Mouse (Mus musculus) heart, adult 2 months (tissue): ENCODE data around the gene Krt18.

Source experiments
- CTCF ChIP-seq: fragments of 200-600 bp; IDR thresholded peaks from 2 replicates; pipeline ENCODE4 v1.8.1; 2022; ENCODE audit warnings: antibody characterized with exemption, mild to moderate bottlenecking, moderate library complexity
- POLR2A ChIP-seq: fragments of 200-500 bp; IDR thresholded peaks from 2 replicates; pipeline ENCODE4 v1.6.1; 2011; ENCODE audit warnings: mild to moderate bottlenecking, low read depth, low read length, control low read depth; ENCODE audit not compliant: insufficient read depth

GRCm38 (mm10) chr15:102013651-102014050 is 14.3 kb upstream of the Krt18 start:
- no peak for TF ChIP-seq CTCF
- TF ChIP-seq POLR2A = no peak
